Mouse (Mus musculus): ENCODE measurements around the gene Arhgap10. TPM values are rescaled to one million over a fixed set of nuclear protein-coding genes. Genes with fewer than 3 reads are reported as not detected.

Gene Arhgap10
- polyA plus RNA-seq, 1 experiment from 2014 or later = 11.2 TPM

- Histone ChIP-seq H3K9me3 (no peaks in the 10 kb centered on the region), H3K27ac (replicated peaks) (no peak overlapping the region), H3K4me2 (replicated peaks) (no peak overlapping the region), H3K27me3 (no peaks in the 10 kb centered on the region), H3K36me3 (no peaks in the 10 kb centered on the region), H3K4me3 (no peak overlapping the region), H3K4me1 (0 out of 2 replicates have a peak, but pooled peaks cover 3% of the 10 kb centered on the region), H3K9ac (replicated peaks) (no peak overlapping the region)
- no peak for ATAC-seq (ENCODE audit: low FRiP score, low read depth)
- WGBS = 82% methylated on average over 9 of the region's 9 CpGs
These were observed 37.8 kb downstream of the Arhgap10 start for GRCm38 (mm10) chr8:77479995-77480394.

- H3K27me3 ChIP-seq = no peaks in the 10 kb centered on the region
- no peaks in the 10 kb centered on the region for H3K36me3 ChIP-seq
- no peak overlapping the region for H3K9ac ChIP-seq (replicated peaks)
- 0 out of 2 replicates have a peak, but pooled peaks cover 3% of the 10 kb centered on the region for H3K4me1 ChIP-seq
- H3K4me3 ChIP-seq = no peak overlapping the region
- no peak for ATAC-seq (ENCODE audit: low FRiP score, low read depth)
- no peak overlapping the region for H3K4me2 ChIP-seq (replicated peaks)
- WGBS = 58% methylated on average over 2 of the region's 2 CpGs
- H3K9me3 ChIP-seq = no peaks in the 10 kb centered on the region
- no peak overlapping the region for H3K27ac ChIP-seq (replicated peaks)
These were observed 38.9 kb downstream of the Arhgap10 start for GRCm38 (mm10) chr8:77478913-77479273.

- Histone ChIP-seq H3K27me3 (no peaks in the 10 kb centered on the region), H3K9me3 (no peaks in the 10 kb centered on the region), H3K4me1 (0 out of 2 replicates have a peak, but pooled peaks cover 3% of the 10 kb centered on the region), H3K4me2 (replicated peaks) (no peak overlapping the region), H3K4me3 (no peak overlapping the region), H3K9ac (replicated peaks) (no peak overlapping the region), H3K36me3 (no peaks in the 10 kb centered on the region), H3K27ac (replicated peaks) (no peak overlapping the region)
- WGBS = 82% methylated on average over 12 of the region's 12 CpGs
- ATAC-seq (ENCODE audit: low FRiP score, low read depth) = no peak
These were observed 39.4 kb downstream of the Arhgap10 start for GRCm38 (mm10) chr8:77478155-77478912.

- Histone ChIP-seq H3K4me1 (0 out of 2 replicates have a peak, but pooled peaks cover 3% of the 10 kb centered on the region), H3K9me3 (no peaks in the 10 kb centered on the region), H3K9ac (replicated peaks) (no peak overlapping the region), H3K36me3 (no peaks in the 10 kb centered on the region), H3K4me2 (replicated peaks) (no peak overlapping the region), H3K27me3 (no peaks in the 10 kb centered on the region), H3K27ac (replicated peaks) (no peak overlapping the region), H3K4me3 (no peak overlapping the region)
- no peak for ATAC-seq (ENCODE audit: low FRiP score, low read depth)
- WGBS = 97% methylated on average over 12 of the region's 12 CpGs
These were observed 40.1 kb downstream of the Arhgap10 start for GRCm38 (mm10) chr8:77477684-77478083.

- 94% methylated on average over 5 of the region's 5 CpGs for WGBS
- Histone ChIP-seq H3K4me1 (no peaks in the 10 kb centered on the region), H3K9me3 (no peaks in the 10 kb centered on the region)
These were observed 43.1 kb downstream of the Arhgap10 start for GRCm38 (mm10) chr8:77474614-77475013.

GRCm38 (mm10) chr8:77473773-77474172 lies 44.0 kb downstream of the Arhgap10 start:
- Histone ChIP-seq H3K27me3 (no peaks in the 10 kb centered on the region), H3K36me3 (no peaks in the 10 kb centered on the region), H3K9me3 (no peaks in the 10 kb centered on the region), H3K4me1 (no peaks in the 10 kb centered on the region), H3K27ac (replicated peaks) (no peak overlapping the region), H3K9ac (replicated peaks) (no peak overlapping the region), H3K4me2 (replicated peaks) (no peak overlapping the region), H3K4me3 (no peak overlapping the region)
- ATAC-seq (ENCODE audit: low FRiP score, low read depth) = no peak
- 68% methylated on average over 7 of the region's 7 CpGs for WGBS

More at GRCm38 (mm10) chr8:77474614-77475013, 43.1 kb downstream of the Arhgap10 start:
- H3K4me2 ChIP-seq (replicated peaks) = no peak overlapping the region
- H3K4me3 ChIP-seq = no peak overlapping the region
- H3K27me3 ChIP-seq = no peaks in the 10 kb centered on the region
- no peaks in the 10 kb centered on the region for H3K36me3 ChIP-seq
- ATAC-seq (ENCODE audit: low FRiP score, low read depth) = no peak
- no peak overlapping the region for H3K27ac ChIP-seq (replicated peaks)
- no peak overlapping the region for H3K9ac ChIP-seq (replicated peaks)

- no peaks in the 10 kb centered on the region for H3K4me1 ChIP-seq
- no peak overlapping the region for H3K9ac ChIP-seq (replicated peaks)
- 81% methylated on average over 6 of the region's 6 CpGs for WGBS
- no peaks in the 10 kb centered on the region for H3K27me3 ChIP-seq
- no peak overlapping the region for H3K27ac ChIP-seq (replicated peaks)
- H3K4me3 ChIP-seq = no peak overlapping the region
- H3K36me3 ChIP-seq = no peaks in the 10 kb centered on the region
- H3K4me2 ChIP-seq (replicated peaks) = no peak overlapping the region
- no peak for ATAC-seq (ENCODE audit: low FRiP score, low read depth)
- no peaks in the 10 kb centered on the region for H3K9me3 ChIP-seq
These were observed 44.4 kb downstream of the Arhgap10 start for GRCm38 (mm10) chr8:77473373-77473772.

GRCm38 (mm10) chr8:77461392-77461791 lies 56.4 kb downstream of the Arhgap10 start:
- no peak overlapping the region for H3K27ac ChIP-seq (replicated peaks)
- no peaks in the 10 kb centered on the region for H3K27me3 ChIP-seq
- H3K4me1 ChIP-seq = no peaks in the 10 kb centered on the region
- WGBS = 93% methylated on average over 6 of the region's 6 CpGs
- H3K36me3 ChIP-seq = no peaks in the 10 kb centered on the region
- H3K9ac ChIP-seq (replicated peaks) = no peak overlapping the region
- no peak overlapping the region for H3K4me3 ChIP-seq
- ATAC-seq (ENCODE audit: low FRiP score, low read depth) = no peak
- H3K9me3 ChIP-seq = no peaks in the 10 kb centered on the region
- no peak overlapping the region for H3K4me2 ChIP-seq (replicated peaks)

- Histone ChIP-seq H3K9me3 (no peaks in the 10 kb centered on the region), H3K27me3 (no peaks in the 10 kb centered on the region), H3K4me1 (no peaks in the 10 kb centered on the region), H3K9ac (replicated peaks) (no peak overlapping the region), H3K27ac (replicated peaks) (no peak overlapping the region), H3K4me2 (replicated peaks) (no peak overlapping the region), H3K4me3 (no peak overlapping the region), H3K36me3 (no peaks in the 10 kb centered on the region)
- no peak for ATAC-seq (ENCODE audit: low FRiP score, low read depth)
- WGBS = 94% methylated on average over 2 of the region's 2 CpGs
These were observed 57.4 kb downstream of the Arhgap10 start for GRCm38 (mm10) chr8:77460363-77460762.

GRCm38 (mm10) chr8:77459696-77460095 lies 58.1 kb downstream of the Arhgap10 start:
- H3K9me3 ChIP-seq = no peaks in the 10 kb centered on the region
- H3K9ac ChIP-seq (replicated peaks) = no peak overlapping the region
- ATAC-seq (ENCODE audit: low FRiP score, low read depth) = no peak
- H3K4me2 ChIP-seq (replicated peaks) = no peak overlapping the region
- no peaks in the 10 kb centered on the region for H3K4me1 ChIP-seq
- no peaks in the 10 kb centered on the region for H3K36me3 ChIP-seq
- WGBS = 57% methylated on average over 7 of the region's 7 CpGs
- H3K4me3 ChIP-seq = no peak overlapping the region
- H3K27me3 ChIP-seq = no peaks in the 10 kb centered on the region
- no peak overlapping the region for H3K27ac ChIP-seq (replicated peaks)

GRCm38 (mm10) chr8:77458575-77458974 lies 59.2 kb downstream of the Arhgap10 start:
- 94% methylated on average over 4 of the region's 4 CpGs for WGBS
- ATAC-seq (ENCODE audit: low FRiP score, low read depth) = no peak
- no peak overlapping the region for H3K4me3 ChIP-seq

GRCm38 (mm10) chr8:77456263-77456662 lies 61.5 kb downstream of the Arhgap10 start:
- Histone ChIP-seq H3K4me1 (no peaks in the 10 kb centered on the region), H3K27ac (replicated peaks) (no peak overlapping the region), H3K4me2 (replicated peaks) (no peak overlapping the region), H3K27me3 (no peaks in the 10 kb centered on the region), H3K9me3 (no peaks in the 10 kb centered on the region), H3K4me3 (no peak overlapping the region), H3K9ac (replicated peaks) (no peak overlapping the region), H3K36me3 (no peaks in the 10 kb centered on the region)
- no peak for ATAC-seq (ENCODE audit: low FRiP score, low read depth)
- WGBS = 90% methylated on average over 6 of the region's 6 CpGs

More at GRCm38 (mm10) chr8:77458575-77458974, 59.2 kb downstream of the Arhgap10 start:
- H3K27me3 ChIP-seq = no peaks in the 10 kb centered on the region
- H3K4me2 ChIP-seq (replicated peaks) = no peak overlapping the region
- no peaks in the 10 kb centered on the region for H3K9me3 ChIP-seq
- H3K36me3 ChIP-seq = no peaks in the 10 kb centered on the region
- no peak overlapping the region for H3K9ac ChIP-seq (replicated peaks)
- H3K4me1 ChIP-seq = no peaks in the 10 kb centered on the region
- H3K27ac ChIP-seq (replicated peaks) = no peak overlapping the region

Measured in midbrain, embryonic 12.5 days (tissue).